Mouse (Mus musculus) ES-E14 (cell line): ENCODE measurements around the gene Pml. TPM values are rescaled to one million over a fixed set of nuclear protein-coding genes. Genes with fewer than 3 reads are reported as not detected.
A peak's percentile ranks its signal among the peaks of the same experiment; 100 is the strongest.

Experiments
- DNase-seq: peaks from one replicate; pipeline ENCODE4 v3.0.0-alpha.2; 2013; ENCODE audit warnings: low read depth, low spot score
- H3K27ac ChIP-seq: 2 replicates; pipeline ENCODE4 v1.5.1; 2012; ENCODE audit warnings: low read depth, mild to moderate bottlenecking, low read length, moderate library complexity, mixed read lengths; ENCODE audit not compliant: poor library complexity, insufficient read depth, severe bottlenecking
- H3K36me3 ChIP-seq: 2 replicates; pipeline ENCODE4 v1.6.1; 2012; ENCODE audit warnings: mild to moderate bottlenecking, low read length, moderate library complexity, mixed read lengths; ENCODE audit not compliant: control insufficient read depth, poor library complexity, insufficient read depth, severe bottlenecking
- H3K4me1 ChIP-seq, 2 experiments: fragments of 150-350 bp in 1 of 2; sonication (generic) in 1 of 2; 2 replicates each; pipeline ENCODE4 v1.6.1; 2012; ENCODE audit warnings: low read length in 2 of 2, mild to moderate bottlenecking in 1 of 2, mixed read lengths in 1 of 2; ENCODE audit not compliant: control insufficient read depth in 2 of 2, insufficient read depth in 2 of 2, poor library complexity in 1 of 2
- H3K4me3 ChIP-seq, 2 experiments: fragments of 150-350 bp in 1 of 2; sonication (generic) in 1 of 2; 2 replicates each; pipeline ENCODE4 v1.5.1; 2012; ENCODE audit warnings: low read length in 2 of 2, low read depth in 1 of 2, mild to moderate bottlenecking in 1 of 2, mixed read lengths in 1 of 2; ENCODE audit not compliant: insufficient read depth in 1 of 2, poor library complexity in 1 of 2, severe bottlenecking in 1 of 2
- H3K9ac ChIP-seq: 2 replicates; pipeline ENCODE4 v1.6.1; 2012; ENCODE audit warnings: low read depth, mild to moderate bottlenecking, low read length, mixed read lengths; ENCODE audit not compliant: poor library complexity, insufficient read depth, severe bottlenecking
- H3K9me3 ChIP-seq: fragments of 150-350 bp; sonication (generic); 2 replicates; pipeline ENCODE4 v1.6.1; 2012; ENCODE audit warnings: low read depth, mild to moderate bottlenecking, low read length; ENCODE audit not compliant: control insufficient read depth, insufficient read depth
- CHD2 ChIP-seq: IDR thresholded peaks from 2 replicates; pipeline ENCODE4 v1.6.1; 2014; ENCODE audit warnings: mild to moderate bottlenecking, low read depth, low read length, inconsistent platforms
- HCFC1 ChIP-seq: IDR thresholded peaks from 2 replicates; pipeline ENCODE4 v1.6.1; 2012; ENCODE audit warnings: low read length, inconsistent platforms, borderline replicate concordance; ENCODE audit not compliant: insufficient read depth
- MAFK ChIP-seq: IDR thresholded peaks from 2 replicates; pipeline ENCODE4 v1.6.1; 2014; ENCODE audit warnings: mild to moderate bottlenecking, low read depth, low read length, inconsistent platforms; ENCODE audit not compliant: insufficient read depth
- ZC3H11A ChIP-seq: IDR thresholded peaks from 2 replicates; pipeline ENCODE4 v1.6.1; 2012; ENCODE audit warnings: low read depth, mild to moderate bottlenecking, inconsistent platforms, low read length, borderline replicate concordance
- ZNF384 ChIP-seq: IDR thresholded peaks from 2 replicates; pipeline ENCODE4 v1.6.1; 2012; ENCODE audit warnings: low read depth, low read length, inconsistent platforms
- in situ Hi-C, 2 experiments: fragments of 600-800 bp; cut with MboI; formaldehyde crosslinking; loops; one replicate each; pipeline ENCODE4 v1.15.1; 2025; ENCODE audit warnings: low sequenced_read_pairs in 2 of 2, inconsistent platforms in 1 of 2; ENCODE audit not compliant: unreplicated experiment in 2 of 2
- total RNA-seq: library from RNA; depleted of rRNA; stranded (reverse); fragments of 300-350 nt; gene quantifications from 2 replicates; pipeline ENCODE4 v1.2.3, GENCODE M21; 2012

The Pml gene
- total RNA-seq, 1 experiment: 72.6 TPM

DNA sequence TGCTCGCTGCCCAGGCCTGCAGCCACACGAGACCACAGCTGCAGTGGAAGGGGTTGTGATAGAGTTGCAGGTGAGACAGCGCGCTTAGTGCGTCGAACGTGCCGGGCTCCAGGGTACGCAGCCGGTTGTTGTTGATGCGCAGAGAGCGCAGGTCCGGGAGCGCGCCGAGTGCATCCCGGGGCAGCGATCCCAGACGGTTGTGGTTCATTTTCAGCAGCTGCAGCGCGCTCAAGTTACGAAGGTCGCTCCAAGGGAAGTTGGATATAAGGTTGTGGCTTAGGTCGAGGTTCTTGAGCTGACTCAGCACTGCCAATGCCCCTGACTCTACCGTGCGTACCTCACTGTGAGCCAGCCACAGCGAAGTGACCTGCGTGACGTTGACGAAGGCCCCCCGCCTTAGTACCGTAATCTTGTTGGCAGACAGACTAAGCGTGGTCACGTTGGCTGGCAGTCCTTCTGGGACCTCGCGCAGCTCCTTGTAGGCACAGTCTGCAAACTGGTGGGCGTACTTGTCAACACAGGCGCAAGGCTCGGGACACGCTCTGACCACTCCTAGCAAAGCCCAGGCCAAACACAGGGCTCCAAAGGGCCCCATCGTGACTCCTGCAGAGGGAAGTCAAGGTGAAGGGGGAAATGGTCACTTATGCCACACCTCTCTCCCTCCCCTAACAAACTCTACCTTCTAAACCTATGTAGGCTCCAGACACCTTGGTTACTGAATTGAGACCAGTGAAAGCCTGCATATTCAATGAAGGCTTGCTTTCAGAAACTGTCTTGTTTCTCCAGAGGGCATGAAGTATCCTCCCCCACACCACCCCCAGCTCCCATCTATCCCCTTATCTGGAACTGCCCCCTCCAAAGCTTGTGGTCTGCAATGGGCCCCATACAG is 50.0 kb downstream of the Pml start:
- in situ Hi-C loops: loop anchor here (5.0 to 25.0 kb wide), 2 partner anchors 162 to 337 kb away; no protein-coding TSS in a partner anchor
- H3K9ac ChIP-seq: no peak overlapping the region
- H3K4me1 ChIP-seq: peaks cover 6 to 47% of the 10 kb centered on the region in 2 experiments; a peak in 2 of 4 replicates
- no peak for DNase-seq
- H3K4me3 ChIP-seq: peak overlapping the region; percentile 11 to 26; a peak in 3 of 4 replicates
- no peaks in the 10 kb centered on the region for H3K36me3 ChIP-seq
- no peaks in the 10 kb centered on the region for H3K9me3 ChIP-seq
- TF ChIP-seq MAFK: peak; percentile 78
- TF ChIP-seq CHD2: no peak
- TF ChIP-seq HCFC1: no peak
- no peak overlapping the region for H3K27ac ChIP-seq

DNA sequence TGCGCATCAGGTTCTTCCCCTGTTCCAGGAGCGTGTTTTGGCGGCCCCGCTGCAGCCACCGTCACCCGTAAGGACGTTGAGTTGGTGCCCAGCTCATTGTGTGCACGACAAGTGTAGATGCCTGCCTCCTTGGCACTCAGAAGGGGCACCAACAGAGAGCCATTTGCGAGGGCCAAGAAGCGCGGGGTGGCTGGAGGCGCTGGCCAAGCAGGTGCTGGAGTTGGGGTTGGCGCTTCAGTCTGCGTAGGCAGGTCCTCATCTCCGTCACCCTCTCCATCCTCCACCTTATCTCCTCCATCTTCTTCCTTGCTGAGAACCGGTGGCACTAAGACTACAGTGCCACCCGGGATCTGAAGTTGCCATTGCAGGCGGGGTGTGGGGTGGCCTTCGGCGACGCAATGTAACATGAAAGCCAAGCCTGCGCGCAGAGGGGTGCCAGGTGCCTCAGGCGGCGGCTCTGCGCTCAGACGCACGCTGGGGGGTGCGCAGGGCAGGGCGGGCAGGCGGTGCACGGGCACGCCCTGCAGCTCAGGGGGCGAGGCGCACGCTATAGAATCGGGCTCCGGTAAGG is 50.7 kb downstream of the Pml start:
- H3K9me3 ChIP-seq: no peaks in the 10 kb centered on the region
- H3K4me1 ChIP-seq: peaks cover 6 to 50% of the 10 kb centered on the region in 2 experiments; a peak in 2 of 4 replicates
- H3K4me3 ChIP-seq: peak overlapping the region; percentile 11 to 26; a peak in 3 of 4 replicates
- TF ChIP-seq MAFK (no peak), ZNF384 (no peak), ZC3H11A (no peak), CHD2 (no peak), HCFC1 (no peak)
- H3K27ac ChIP-seq: no peak overlapping the region
- DNase-seq: no peak
- H3K36me3 ChIP-seq: no peaks in the 10 kb centered on the region
- no peak overlapping the region for H3K9ac ChIP-seq
- in situ Hi-C loops: no loop called here

DNA sequence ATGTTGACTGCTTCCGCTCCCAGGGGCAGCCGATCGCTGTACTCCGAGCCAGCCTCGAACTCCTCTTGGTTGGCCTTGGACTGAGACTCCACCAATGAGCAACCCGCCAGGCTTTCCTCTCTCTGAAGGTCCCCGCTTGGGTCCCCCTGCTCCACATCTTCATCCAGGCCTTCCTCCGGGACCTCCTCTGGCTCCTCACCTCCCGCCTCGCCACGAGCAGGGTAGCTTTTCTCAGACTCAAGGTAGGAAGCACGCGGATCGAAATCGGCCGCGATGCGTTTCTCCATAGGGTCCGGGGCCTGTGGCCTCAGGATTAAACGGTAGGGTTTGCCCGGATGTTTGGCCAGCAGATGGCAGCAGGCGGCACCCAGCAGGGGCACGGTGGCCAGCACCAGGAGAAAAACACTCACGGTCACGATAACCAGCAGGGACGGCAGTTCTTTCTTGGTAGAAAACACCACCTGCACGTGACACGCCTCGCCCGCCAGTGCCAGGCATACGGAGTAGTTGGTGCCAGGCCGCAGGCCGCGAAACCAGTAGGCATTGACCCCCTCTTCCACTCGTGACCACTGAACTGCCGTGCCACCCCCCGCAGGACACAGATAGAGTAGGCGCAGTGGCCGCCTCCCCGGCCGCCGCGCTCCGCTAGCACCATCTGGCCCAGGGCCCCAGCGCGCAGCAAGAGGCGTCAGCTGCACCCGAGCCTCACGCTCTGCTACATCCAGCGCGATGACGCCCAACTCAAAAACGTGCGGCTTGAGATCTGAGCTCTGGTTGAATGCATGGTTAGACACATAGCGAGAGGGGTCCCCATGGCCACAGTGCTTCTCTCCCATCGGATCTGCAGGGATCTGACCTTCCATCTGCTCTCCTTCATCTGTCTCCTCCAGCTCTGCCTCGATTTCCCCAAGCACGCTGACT is 51.5 kb downstream of the Pml start:
- TF ChIP-seq MAFK: no peak
- no peak for TF ChIP-seq ZNF384
- no peak; the same call in 1 of the 2 replicates for TF ChIP-seq ZC3H11A
- TF ChIP-seq CHD2: no peak
- TF ChIP-seq HCFC1: no peak
- Histone ChIP-seq H3K4me1 (peaks cover 6 to 47% of the 10 kb centered on the region in 2 experiments; a peak in 2 of 4 replicates), H3K27ac (no peak overlapping the region), H3K4me3 (peak overlapping the region in 1 of 2 experiments; percentile 26; a peak in 1 of 4 replicates), H3K9ac (peak overlapping the region; percentile 1; the same call in 1 of the 2 replicates), H3K9me3 (no peaks in the 10 kb centered on the region), H3K36me3 (no peaks in the 10 kb centered on the region)
- DNase-seq: no peak
- in situ Hi-C loops: no loop called here

DNA sequence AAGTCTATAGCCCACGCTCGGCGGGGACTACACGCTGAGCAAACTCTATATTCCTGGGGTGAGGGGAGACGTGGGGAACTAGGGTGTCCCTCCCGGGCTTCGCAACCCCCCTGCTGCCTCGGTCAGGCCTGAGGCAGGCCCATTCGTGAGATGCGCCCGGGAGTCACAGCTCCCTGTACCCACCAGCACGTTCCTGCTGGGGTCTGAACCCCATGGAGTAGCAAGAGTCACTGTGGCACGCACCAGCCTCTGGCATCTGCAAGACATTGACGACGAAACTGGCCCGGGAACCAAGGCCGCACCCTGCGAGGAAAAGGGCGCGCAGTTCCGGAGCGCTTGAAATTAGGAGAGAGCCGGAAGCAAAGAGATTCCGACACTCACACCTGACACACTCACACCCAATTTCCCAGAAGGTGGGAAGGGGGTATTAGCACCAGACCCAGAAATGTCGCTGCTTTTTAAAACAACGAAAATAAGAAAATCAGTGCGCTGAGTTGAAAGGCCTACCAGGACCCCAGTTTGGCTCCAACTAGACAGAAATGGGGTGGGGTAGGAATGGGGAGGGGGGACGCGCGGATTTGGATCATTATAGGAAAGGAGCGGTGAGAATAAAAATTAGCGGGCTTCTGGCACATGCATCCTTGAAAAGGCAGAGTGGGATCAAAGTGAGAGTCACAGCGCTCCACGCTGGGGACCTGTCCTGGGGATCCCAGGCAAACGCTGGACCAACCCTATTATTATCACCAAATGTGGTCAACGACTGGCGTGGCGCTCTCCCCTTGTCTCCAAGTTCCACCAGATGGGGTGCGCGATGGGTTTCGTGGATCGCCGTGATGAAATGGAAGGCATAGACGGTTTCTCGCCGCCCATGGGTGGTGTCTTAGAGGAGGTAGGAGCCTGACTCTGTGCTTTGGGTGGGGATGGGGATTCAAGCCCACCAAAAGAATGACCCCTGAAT is 52.7 kb downstream of the Pml start:
- Histone ChIP-seq H3K27ac (no peak overlapping the region), H3K4me1 (peaks cover 6 to 40% of the 10 kb centered on the region in 2 experiments; a peak in 2 of 4 replicates), H3K4me3 (peak overlapping the region; percentile 33 to 52), H3K36me3 (no peaks in the 10 kb centered on the region), H3K9me3 (no peaks in the 10 kb centered on the region), H3K9ac (peak overlapping the region; percentile 23; the same call in 1 of the 2 replicates)
- no peak for DNase-seq
- TF ChIP-seq ZC3H11A: no peak
- TF ChIP-seq MAFK: no peak
- TF ChIP-seq HCFC1: no peak
- no peak for TF ChIP-seq ZNF384
- TF ChIP-seq CHD2: no peak
- in situ Hi-C loops: no loop called here
